Mouse (Mus musculus): ENCODE results near the gene Timm50. TPM values are rescaled to one million over a fixed set of nuclear protein-coding genes. Genes with fewer than 3 reads are reported as not detected.

The Timm50 gene
- polyA plus RNA-seq, 1 experiment from 2014 or later = 146 TPM

GRCm38 (mm10) chr7:28348601-28349000 lies 36.7 kb upstream of the Timm50 start:
- peaks cover 43% of the 10 kb centered on the region for H3K4me1 ChIP-seq

GRCm38 (mm10) chr7:28347746-28348145 lies 35.9 kb upstream of the Timm50 start:
- H3K27ac ChIP-seq = no peak overlapping the region
- H3K9ac ChIP-seq = no peak overlapping the region
- WGBS (ENCODE audit: insufficient replicate concordance) = 65% methylated on average over 3 of the region's 3 CpGs
- no peaks in the 10 kb centered on the region for H3K9me3 ChIP-seq (replicated peaks)
- ATAC-seq = no peak
- H3K27me3 ChIP-seq (replicated peaks) = no peaks in the 10 kb centered on the region
- H3K4me2 ChIP-seq = no peak overlapping the region
- H3K36me3 ChIP-seq = peaks cover 14% of the 10 kb centered on the region
- H3K4me1 ChIP-seq = peaks cover 35% of the 10 kb centered on the region
- no peak overlapping the region for H3K4me3 ChIP-seq

More at GRCm38 (mm10) chr7:28348601-28349000, 36.7 kb upstream of the Timm50 start:
- Histone ChIP-seq H3K9ac (no peak overlapping the region), H3K27ac (no peak overlapping the region), H3K4me3 (no peak overlapping the region), H3K27me3 (replicated peaks) (no peaks in the 10 kb centered on the region), H3K9me3 (replicated peaks) (no peaks in the 10 kb centered on the region), H3K4me2 (no peak overlapping the region), H3K36me3 (peaks cover 22% of the 10 kb centered on the region)
- no peak for ATAC-seq
- WGBS (ENCODE audit: insufficient replicate concordance) = 77% methylated on average over 7 of the region's 7 CpGs

DNA sequence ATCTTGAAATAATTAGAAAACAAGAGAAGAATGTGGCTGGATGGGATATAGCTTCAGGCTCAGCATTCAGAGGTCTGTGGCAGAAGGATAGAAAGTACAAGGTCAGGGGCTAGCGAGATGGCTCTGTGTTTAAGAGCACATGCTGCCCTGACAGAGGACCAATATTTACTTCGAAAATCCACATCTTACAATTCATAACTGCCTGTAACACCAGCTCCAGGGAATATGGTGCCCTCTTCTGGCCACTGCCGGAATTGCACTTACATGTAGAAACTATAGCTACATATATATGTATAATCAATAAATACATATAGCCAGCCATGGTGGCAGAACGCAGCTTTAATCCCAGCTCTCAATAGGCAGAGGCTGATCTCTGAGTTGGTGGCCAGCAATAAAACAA lies 32.8 kb upstream of the Timm50 start:
- no peaks in the 10 kb centered on the region for H3K27me3 ChIP-seq (replicated peaks)
- H3K4me2 ChIP-seq = no peak overlapping the region
- H3K27ac ChIP-seq = no peak overlapping the region
- peak overlapping the region; percentile 31; the same call in 1 of the 2 replicates for H3K9ac ChIP-seq
- no peaks in the 10 kb centered on the region for H3K36me3 ChIP-seq
- peaks cover 31% of the 10 kb centered on the region for H3K4me1 ChIP-seq
- WGBS (ENCODE audit: insufficient replicate concordance) = 11% methylated on average over 4 of the region's 4 CpGs
- no peak for ATAC-seq
- H3K9me3 ChIP-seq (replicated peaks) = no peaks in the 10 kb centered on the region
- no peak overlapping the region for H3K4me3 ChIP-seq

GRCm38 (mm10) chr7:28341381-28341780 lies 29.5 kb upstream of the Timm50 start:
- Histone ChIP-seq H3K36me3 (peaks cover 6% of the 10 kb centered on the region; the same call in 1 of the 2 replicates), H3K4me3 (no peak overlapping the region), H3K27me3 (replicated peaks) (no peaks in the 10 kb centered on the region), H3K4me1 (peaks cover 38% of the 10 kb centered on the region), H3K9ac (no peak overlapping the region), H3K4me2 (no peak overlapping the region), H3K27ac (no peak overlapping the region), H3K9me3 (replicated peaks) (no peaks in the 10 kb centered on the region)
- 49% methylated on average over 7 of the region's 7 CpGs for WGBS (ENCODE audit: insufficient replicate concordance)
- no peak for ATAC-seq

DNA sequence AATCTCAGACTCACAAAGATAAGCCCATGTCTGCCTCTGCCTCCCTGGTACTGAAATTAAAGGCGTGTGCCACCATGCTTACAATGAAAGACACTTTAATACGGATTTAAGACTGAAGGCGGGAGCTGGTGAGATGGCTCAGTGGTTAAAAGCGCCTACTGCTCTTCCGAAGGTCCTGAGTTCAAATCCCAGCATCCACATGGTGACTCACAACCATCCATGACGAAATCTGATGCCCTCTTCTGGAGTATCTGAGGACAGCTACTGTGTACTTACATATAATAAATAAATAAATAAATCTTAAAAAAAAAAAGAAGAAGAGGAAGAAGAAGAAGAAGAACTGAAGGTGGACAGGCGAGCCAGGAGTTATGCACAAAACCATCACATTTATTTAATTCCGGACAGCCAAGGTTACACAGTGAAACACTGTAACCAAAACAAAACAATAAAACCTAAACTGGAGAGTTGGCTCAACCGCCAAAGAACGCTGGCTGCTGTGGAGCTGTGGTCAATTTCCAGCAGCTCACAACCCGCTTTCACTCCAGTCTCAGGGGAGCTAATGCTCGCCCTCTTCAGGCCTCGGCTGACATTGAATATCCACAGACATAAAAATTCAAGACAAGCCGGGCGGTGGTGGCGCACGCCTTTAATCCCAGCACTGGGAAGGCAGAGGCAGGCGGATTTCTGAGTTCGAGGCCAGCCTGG lies 27.5 kb upstream of the Timm50 start:
- no peaks in the 10 kb centered on the region for H3K27me3 ChIP-seq (replicated peaks)
- H3K9ac ChIP-seq = peak overlapping the region; percentile 65; the same call in 1 of the 2 replicates
- peak overlapping the region; percentile 91 for H3K27ac ChIP-seq
- ATAC-seq = no peak; the same call in 1 of the 2 replicates
- 42% methylated on average over 19 of the region's 19 CpGs for WGBS (ENCODE audit: insufficient replicate concordance)
- peak overlapping the region; percentile 89 for H3K4me2 ChIP-seq
- peaks cover 47% of the 10 kb centered on the region for H3K4me1 ChIP-seq
- H3K36me3 ChIP-seq = peaks cover 23% of the 10 kb centered on the region
- no peaks in the 10 kb centered on the region for H3K9me3 ChIP-seq (replicated peaks)
- peak overlapping the region; percentile 96 for H3K4me3 ChIP-seq

DNA sequence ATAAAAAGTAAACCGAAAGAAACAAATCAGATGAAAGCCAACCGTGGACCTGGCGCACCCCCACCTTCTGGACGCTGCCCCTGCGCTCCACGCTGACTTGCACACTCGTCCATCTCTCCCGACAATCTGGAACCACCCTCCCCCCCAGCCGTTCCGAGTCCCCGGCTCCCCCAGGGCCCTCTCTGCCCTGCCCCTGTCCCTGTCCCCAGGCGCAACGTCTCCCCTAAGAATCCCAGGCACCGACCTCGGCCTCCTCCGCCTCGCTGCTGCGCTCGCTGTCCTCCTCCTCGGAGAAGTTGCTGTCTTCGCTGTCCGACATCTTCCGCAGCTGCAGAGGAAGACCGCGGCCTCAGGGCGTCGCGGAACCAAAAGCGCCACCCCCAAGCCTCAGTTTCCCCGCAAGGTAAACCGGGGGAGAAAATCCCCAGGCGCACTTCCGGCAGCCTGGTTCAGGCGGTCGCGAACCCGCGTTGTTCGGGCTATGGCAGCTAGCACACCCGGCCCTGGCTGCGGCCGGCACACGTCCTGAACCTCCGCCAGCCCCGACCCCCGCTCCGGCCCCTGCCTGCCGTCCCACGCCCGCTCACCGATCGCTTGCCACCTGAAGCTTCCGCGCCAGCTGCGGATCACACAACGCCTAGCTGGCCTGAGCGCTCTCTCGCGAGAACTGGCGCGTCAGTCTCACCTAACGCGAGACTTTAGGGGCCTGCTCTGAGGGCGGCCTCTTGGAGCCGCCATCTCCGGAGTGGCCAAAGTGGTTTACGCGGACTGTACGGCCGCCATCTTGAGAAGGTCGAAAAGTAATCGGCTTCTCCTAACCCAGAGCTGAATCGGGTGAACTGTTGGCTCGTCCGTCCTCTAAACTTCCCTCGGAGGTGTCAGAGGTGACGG lies 26.5 kb upstream of the Timm50 start, which contains the start of gene Supt5:
Gene Supt5 (minus strand): TSS at position 639 of the 891 bp plus-strand sequence.
- Histone ChIP-seq H3K4me3 (peak within 1 kb of the TSS; percentile 96), H3K4me2 (peak within 1 kb of the TSS; percentile 89), H3K36me3 (peaks cover 31% of the 10 kb centered on the region), H3K9me3 (replicated peaks) (no peaks in the 10 kb centered on the region), H3K27me3 (replicated peaks) (no peaks in the 10 kb centered on the region), H3K4me1 (peaks cover 46% of the 10 kb centered on the region), H3K27ac (peak within 1 kb of the TSS; percentile 91), H3K9ac (peak within 1 kb of the TSS; percentile 89)
- peak; percentile 97 for ATAC-seq
- 1% methylated on average over 77 of the region's 77 CpGs for WGBS (ENCODE audit: insufficient replicate concordance)

DNA sequence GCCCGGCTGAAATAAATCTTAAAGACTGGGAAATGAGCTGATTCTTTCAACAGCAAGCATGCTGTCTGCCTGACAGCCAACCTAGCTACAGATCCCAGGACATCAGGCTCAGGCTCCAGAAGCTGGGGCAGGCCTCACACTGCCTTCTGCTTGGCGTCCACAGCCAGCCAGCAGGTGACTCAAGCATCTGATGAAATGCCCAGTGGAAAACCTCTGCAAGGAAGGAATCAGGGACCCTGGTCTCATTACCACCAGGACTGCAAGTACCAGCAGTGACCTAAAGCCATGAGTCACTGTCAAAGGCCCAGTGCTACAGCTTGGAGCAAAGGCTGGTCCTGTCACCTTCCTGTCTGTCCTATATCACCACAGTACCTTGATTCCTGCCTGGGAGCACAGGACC lies 23.6 kb upstream of the Timm50 start:
- Histone ChIP-seq H3K27me3 (replicated peaks) (no peaks in the 10 kb centered on the region), H3K9me3 (replicated peaks) (no peaks in the 10 kb centered on the region), H3K4me2 (no peak overlapping the region), H3K9ac (no peak overlapping the region), H3K4me3 (no peak overlapping the region), H3K4me1 (peaks cover 35% of the 10 kb centered on the region), H3K27ac (no peak overlapping the region), H3K36me3 (peaks cover 58% of the 10 kb centered on the region)
- ATAC-seq = no peak
- 83% methylated on average over 2 of the region's 2 CpGs for WGBS (ENCODE audit: insufficient replicate concordance)

DNA sequence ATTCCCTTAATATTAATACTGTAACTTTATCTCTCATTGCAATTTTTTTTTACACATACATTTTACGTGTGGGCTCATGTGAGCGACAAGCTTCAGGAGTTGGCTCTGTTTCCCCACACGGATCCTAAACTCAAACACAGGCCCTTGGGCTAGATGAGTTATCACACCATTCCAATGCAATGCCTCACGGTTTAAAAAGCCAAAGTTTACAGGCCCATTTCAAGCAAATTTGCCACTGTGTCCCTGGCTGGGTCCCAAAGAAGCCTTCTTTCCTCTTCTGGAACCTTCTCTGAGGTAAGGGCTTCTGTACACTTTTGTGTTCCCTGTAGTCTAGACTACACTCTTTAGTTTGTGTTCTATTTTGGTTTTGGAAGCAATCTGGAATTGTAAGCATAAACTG lies 22.7 kb upstream of the Timm50 start:
- peaks cover 31% of the 10 kb centered on the region for H3K4me1 ChIP-seq
- no peak overlapping the region for H3K9ac ChIP-seq
- H3K27me3 ChIP-seq (replicated peaks) = no peaks in the 10 kb centered on the region
- no peak overlapping the region for H3K4me3 ChIP-seq
- WGBS (ENCODE audit: insufficient replicate concordance) = 78% methylated on average over 4 of the region's 4 CpGs
- H3K36me3 ChIP-seq = peaks cover 68% of the 10 kb centered on the region
- H3K27ac ChIP-seq = no peak overlapping the region
- no peak overlapping the region for H3K4me2 ChIP-seq
- no peak for ATAC-seq
- no peaks in the 10 kb centered on the region for H3K9me3 ChIP-seq (replicated peaks)

DNA sequence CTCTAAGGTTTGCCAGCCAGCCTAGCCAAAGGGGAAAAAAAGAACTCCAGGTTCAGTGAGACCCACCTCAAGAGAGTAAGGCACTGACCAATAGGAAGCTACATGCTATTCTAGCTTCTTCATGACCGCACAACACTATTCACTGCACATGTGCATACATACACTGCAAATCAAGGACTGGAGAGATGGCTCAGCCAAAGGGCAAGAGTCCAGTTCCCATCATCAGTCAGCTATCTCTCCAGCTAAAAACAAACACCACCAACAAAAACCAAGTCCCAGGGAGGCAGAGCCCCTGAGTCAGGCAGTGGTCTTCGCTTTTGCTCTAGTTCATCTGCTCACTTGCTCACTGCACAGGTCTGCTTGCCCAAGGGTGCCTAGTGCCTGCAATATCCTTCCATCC lies 16.4 kb upstream of the Timm50 start:
- Histone ChIP-seq H3K36me3 (peaks cover 99% of the 10 kb centered on the region), H3K27ac (no peak overlapping the region), H3K4me2 (no peak overlapping the region), H3K4me1 (no peaks in the 10 kb centered on the region; the same call in 1 of the 2 replicates), H3K9ac (no peak overlapping the region), H3K4me3 (no peak overlapping the region), H3K27me3 (replicated peaks) (no peaks in the 10 kb centered on the region), H3K9me3 (replicated peaks) (no peaks in the 10 kb centered on the region)
- ATAC-seq = no peak
- WGBS (ENCODE audit: insufficient replicate concordance) = 92% methylated on average over 2 of the region's 2 CpGs

- no peaks in the 10 kb centered on the region; the same call in 1 of the 2 replicates for H3K4me1 ChIP-seq
- no peaks in the 10 kb centered on the region for H3K27me3 ChIP-seq (replicated peaks)
- 73% methylated on average over 4 of the region's 4 CpGs for WGBS (ENCODE audit: insufficient replicate concordance)
- H3K4me3 ChIP-seq = no peak overlapping the region
- H3K4me2 ChIP-seq = no peak overlapping the region
- H3K9me3 ChIP-seq (replicated peaks) = no peaks in the 10 kb centered on the region
- peaks cover 100% of the 10 kb centered on the region for H3K36me3 ChIP-seq
- H3K9ac ChIP-seq = no peak overlapping the region
- H3K27ac ChIP-seq = no peak overlapping the region
- ATAC-seq = no peak
These were observed 14.6 kb upstream of the Timm50 start for GRCm38 (mm10) chr7:28326457-28326856.

DNA sequence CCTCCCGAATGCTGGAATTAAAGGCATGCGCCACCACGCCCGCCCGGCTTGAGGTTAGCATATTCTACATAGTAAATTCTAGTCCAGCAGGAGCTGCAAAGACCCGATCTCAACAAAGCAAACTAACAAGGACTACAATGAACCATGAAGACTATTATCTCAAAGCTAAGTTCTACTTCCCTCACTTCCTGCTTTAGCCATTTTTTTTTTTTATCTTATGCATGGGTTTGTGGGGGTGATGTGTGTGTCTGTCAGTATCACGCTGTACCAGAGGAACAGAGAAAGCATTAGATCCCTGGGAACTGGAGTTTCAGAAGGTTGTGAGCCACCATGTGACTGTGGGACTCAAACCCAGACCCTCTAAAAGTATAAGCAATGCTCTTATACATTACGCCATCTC lies 13.4 kb upstream of the Timm50 start:
- no peak overlapping the region for H3K9ac ChIP-seq
- WGBS (ENCODE audit: insufficient replicate concordance) = 89% methylated on average over 8 of the region's 8 CpGs
- H3K27me3 ChIP-seq (replicated peaks) = no peaks in the 10 kb centered on the region
- no peak overlapping the region for H3K27ac ChIP-seq
- no peaks in the 10 kb centered on the region for H3K9me3 ChIP-seq (replicated peaks)
- no peaks in the 10 kb centered on the region; the same call in 1 of the 2 replicates for H3K4me1 ChIP-seq
- H3K36me3 ChIP-seq = peaks cover 100% of the 10 kb centered on the region
- ATAC-seq = no peak
- H3K4me2 ChIP-seq = no peak overlapping the region
- no peak overlapping the region for H3K4me3 ChIP-seq
